Mouse (Mus musculus): ENCODE measurements at regions not wholly inside any gene's neighbourhood (a gene's known extent, or its start where the extent isn't known, plus 50 kb on each side); places are given as distances from the start of the nearest gene placed in this dataset.

DNA sequence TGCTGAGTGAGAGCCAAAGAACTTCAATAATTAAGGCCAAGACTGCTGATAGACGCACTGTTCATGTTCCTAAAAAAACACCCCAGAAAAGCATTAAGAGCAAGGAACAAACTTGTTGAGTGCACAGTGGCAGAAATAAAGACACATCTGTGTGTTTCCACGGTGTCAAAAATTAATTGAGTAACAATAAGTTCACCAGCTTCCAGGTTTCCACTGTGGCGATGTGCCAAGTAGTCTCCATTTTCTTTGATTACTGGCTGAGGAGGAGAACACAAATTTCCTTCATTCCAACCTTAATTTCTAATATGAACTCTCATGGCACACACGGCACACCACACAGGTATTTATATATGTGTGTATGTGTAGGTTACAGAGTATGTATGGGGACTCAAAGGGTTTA is 54.3 kb upstream of the Lrpap1 start:
- TF ChIP-seq POLR2A (IDR thresholded peaks at IDR 0.05; ENCODE audit: low read depth, low read length) (no peak), CTCF (conservative IDR thresholded peaks at IDR 0.05; ENCODE audit: insufficient read depth, insufficient read length, low read depth, low read length) (no peak)

All from kidney, adult 2 months (tissue).